Mouse (Mus musculus): ENCODE data around the gene Mad1l1. TPM values are rescaled to one million over a fixed set of nuclear protein-coding genes. Genes with fewer than 3 reads are reported as not detected.

Mad1l1 gene
- polyA plus RNA-seq, 1 experiment from 2014 or later = 24.8 TPM

- no peak overlapping the region for H3K4me2 ChIP-seq
- H3K27ac ChIP-seq = no peak overlapping the region
- no peak overlapping the region for H3K4me3 ChIP-seq (replicated peaks)
- DNase-seq (no peak), ATAC-seq (ENCODE audit: low read depth) (no peak)
- no peak overlapping the region for H3K9ac ChIP-seq
- H3K36me3 ChIP-seq = no peaks in the 10 kb centered on the region; the same call in 1 of the 2 replicates
- no peaks in the 10 kb centered on the region for H3K27me3 ChIP-seq
- no peaks in the 10 kb centered on the region for H3K9me3 ChIP-seq (replicated peaks)
- 88% methylated on average over 1 of the region's 1 CpGs for WGBS (ENCODE audit: insufficient replicate concordance)
- H3K4me1 ChIP-seq (replicated peaks) = peaks cover 39% of the 10 kb centered on the region
These were observed 301.7 kb downstream of the Mad1l1 start for GRCm38 (mm10) chr5:140019616-140020015.

GRCm38 (mm10) chr5:140018780-140019179 lies 302.6 kb downstream of the Mad1l1 start:
- Histone ChIP-seq H3K9ac (no peak overlapping the region), H3K4me3 (replicated peaks) (no peak overlapping the region), H3K9me3 (replicated peaks) (no peaks in the 10 kb centered on the region), H3K36me3 (no peaks in the 10 kb centered on the region; the same call in 1 of the 2 replicates), H3K27me3 (no peaks in the 10 kb centered on the region), H3K4me2 (no peak overlapping the region), H3K27ac (no peak overlapping the region), H3K4me1 (replicated peaks) (peaks cover 39% of the 10 kb centered on the region)
- 82% methylated on average over 7 of the region's 7 CpGs for WGBS (ENCODE audit: insufficient replicate concordance)
- ATAC-seq (ENCODE audit: low read depth) (no peak), DNase-seq (no peak)

- Histone ChIP-seq H3K36me3 (no peaks in the 10 kb centered on the region; the same call in 1 of the 2 replicates), H3K9me3 (replicated peaks) (no peaks in the 10 kb centered on the region), H3K4me2 (no peak overlapping the region), H3K4me1 (replicated peaks) (peaks cover 53% of the 10 kb centered on the region), H3K27ac (no peak overlapping the region), H3K9ac (no peak overlapping the region), H3K4me3 (replicated peaks) (no peak overlapping the region), H3K27me3 (no peaks in the 10 kb centered on the region)
- WGBS (ENCODE audit: insufficient replicate concordance) = 77% methylated on average over 1 of the region's 1 CpGs
- DNase-seq (no peak), ATAC-seq (ENCODE audit: low read depth) (no peak)
These were observed 304.5 kb downstream of the Mad1l1 start for GRCm38 (mm10) chr5:140016896-140017295.

DNA sequence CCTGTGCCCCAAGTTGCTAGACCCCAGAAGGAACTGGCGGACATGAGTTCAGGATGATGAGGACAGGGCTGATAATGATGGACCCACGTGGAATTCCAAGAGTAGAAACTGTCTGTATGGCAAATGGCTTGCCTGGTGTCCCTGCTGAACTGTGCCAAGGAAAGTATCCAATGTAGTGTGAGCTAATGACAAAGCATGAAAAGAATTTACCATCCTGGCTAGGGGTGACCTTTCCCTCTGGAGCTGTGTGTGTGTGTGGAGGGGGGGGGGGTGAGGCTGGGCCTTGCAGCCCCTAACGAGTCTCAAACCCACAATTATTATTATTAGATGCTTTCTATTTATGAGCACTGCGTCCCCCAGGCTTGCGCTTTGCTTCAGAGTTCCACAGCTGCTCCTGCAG lies 307.7 kb downstream of the Mad1l1 start:
- Histone ChIP-seq H3K4me3 (replicated peaks) (no peak overlapping the region), H3K27ac (peak overlapping the region; percentile 88), H3K36me3 (0 out of 2 replicates have a peak, but pooled peaks cover 5% of the 10 kb centered on the region), H3K4me1 (replicated peaks) (peaks cover 57% of the 10 kb centered on the region), H3K9me3 (replicated peaks) (no peaks in the 10 kb centered on the region), H3K9ac (peak overlapping the region; percentile 42; the same call in 1 of the 2 replicates), H3K27me3 (no peaks in the 10 kb centered on the region), H3K4me2 (no peak overlapping the region)
- 82% methylated on average over 5 of the region's 5 CpGs for WGBS (ENCODE audit: insufficient replicate concordance)
- ATAC-seq (ENCODE audit: low read depth) = no peak
- no peak for DNase-seq

GRCm38 (mm10) chr5:140012286-140012967 lies 308.9 kb downstream of the Mad1l1 start:
- Histone ChIP-seq H3K4me3 (replicated peaks) (no peak overlapping the region), H3K9me3 (replicated peaks) (no peaks in the 10 kb centered on the region), H3K4me1 (replicated peaks) (peaks cover 57% of the 10 kb centered on the region), H3K27me3 (no peaks in the 10 kb centered on the region), H3K27ac (peak overlapping the region; percentile 88), H3K9ac (peak overlapping the region; percentile 42; the same call in 1 of the 2 replicates), H3K36me3 (0 out of 2 replicates have a peak, but pooled peaks cover 13% of the 10 kb centered on the region), H3K4me2 (peak overlapping the region; percentile 43)
- ATAC-seq (ENCODE audit: low read depth) (peak; percentile 96), DNase-seq (peak; percentile 64)
- 45% methylated on average over 12 of the region's 12 CpGs for WGBS (ENCODE audit: insufficient replicate concordance)

- Histone ChIP-seq H3K4me3 (replicated peaks) (no peak overlapping the region), H3K4me1 (replicated peaks) (peaks cover 43% of the 10 kb centered on the region), H3K4me2 (no peak overlapping the region), H3K36me3 (0 out of 2 replicates have a peak, but pooled peaks cover 15% of the 10 kb centered on the region), H3K9me3 (replicated peaks) (no peaks in the 10 kb centered on the region), H3K27me3 (no peaks in the 10 kb centered on the region), H3K9ac (no peak overlapping the region), H3K27ac (no peak overlapping the region)
- ATAC-seq (ENCODE audit: low read depth) (no peak), DNase-seq (no peak)
- WGBS (ENCODE audit: insufficient replicate concordance) = 71% methylated on average over 3 of the region's 3 CpGs
These were observed 310.9 kb downstream of the Mad1l1 start for GRCm38 (mm10) chr5:140010405-140010804.

DNA sequence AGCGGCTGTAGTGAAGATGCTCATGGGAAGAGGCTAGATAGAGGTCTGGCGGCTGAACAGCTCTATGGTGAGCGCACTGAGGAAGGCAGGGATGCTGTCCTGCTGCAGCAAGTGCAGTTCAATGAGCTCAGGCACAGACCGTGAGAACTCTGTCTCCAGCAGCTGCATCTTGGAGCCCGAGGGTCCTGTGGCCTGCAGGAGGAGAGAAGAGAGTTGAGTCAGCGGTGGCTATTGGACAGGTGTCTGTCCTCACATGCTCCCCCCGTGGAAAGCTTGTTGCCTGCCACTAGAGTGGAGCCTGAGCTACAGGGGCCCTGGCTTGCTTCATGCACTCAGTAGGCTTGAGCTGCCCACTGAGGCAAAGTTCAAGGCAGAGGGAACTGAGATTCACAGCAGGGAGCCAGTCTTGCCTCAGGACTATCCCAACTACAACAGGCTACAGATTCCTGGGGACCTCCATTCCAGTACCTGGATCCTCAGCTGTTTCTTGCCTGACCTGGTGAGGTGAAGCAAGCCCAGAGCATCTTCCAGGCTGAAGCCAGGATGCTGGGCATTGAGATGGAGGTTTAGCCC lies 312.2 kb downstream of the Mad1l1 start:
- Histone ChIP-seq H3K4me3 (replicated peaks) (no peak overlapping the region), H3K27me3 (no peaks in the 10 kb centered on the region), H3K4me2 (no peak overlapping the region), H3K27ac (no peak overlapping the region; the same call in 1 of the 2 replicates), H3K36me3 (0 out of 2 replicates have a peak, but pooled peaks cover 15% of the 10 kb centered on the region), H3K9ac (no peak overlapping the region), H3K9me3 (replicated peaks) (no peaks in the 10 kb centered on the region), H3K4me1 (replicated peaks) (peaks cover 31% of the 10 kb centered on the region)
- no peak for ATAC-seq (ENCODE audit: low read depth)
- WGBS (ENCODE audit: insufficient replicate concordance) = 82% methylated on average over 7 of the region's 7 CpGs
- no peak for DNase-seq

DNA sequence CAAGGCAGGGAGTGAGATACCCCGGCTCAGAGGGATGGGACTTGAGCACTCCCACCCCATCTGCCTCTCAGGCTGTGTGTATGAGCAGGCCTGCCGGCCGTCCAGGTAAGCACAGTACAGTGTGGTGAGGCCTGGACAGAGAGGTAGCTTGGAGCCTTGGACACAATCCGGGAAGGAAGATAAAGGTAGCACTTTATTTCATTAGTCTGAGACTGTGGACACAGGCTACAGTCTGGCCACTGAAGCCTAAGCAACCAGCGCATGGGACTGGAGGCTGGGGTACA lies 312.9 kb downstream of the Mad1l1 start:
- no peak for DNase-seq
- 79% methylated on average over 5 of the region's 5 CpGs for WGBS (ENCODE audit: insufficient replicate concordance)
- Histone ChIP-seq H3K4me1 (replicated peaks) (peaks cover 24% of the 10 kb centered on the region), H3K4me3 (replicated peaks) (no peak overlapping the region), H3K36me3 (0 out of 2 replicates have a peak, but pooled peaks cover 15% of the 10 kb centered on the region), H3K4me2 (no peak overlapping the region), H3K9ac (no peak overlapping the region), H3K9me3 (replicated peaks) (no peaks in the 10 kb centered on the region), H3K27me3 (no peaks in the 10 kb centered on the region), H3K27ac (no peak overlapping the region)
- ATAC-seq (ENCODE audit: low read depth) = no peak

DNA sequence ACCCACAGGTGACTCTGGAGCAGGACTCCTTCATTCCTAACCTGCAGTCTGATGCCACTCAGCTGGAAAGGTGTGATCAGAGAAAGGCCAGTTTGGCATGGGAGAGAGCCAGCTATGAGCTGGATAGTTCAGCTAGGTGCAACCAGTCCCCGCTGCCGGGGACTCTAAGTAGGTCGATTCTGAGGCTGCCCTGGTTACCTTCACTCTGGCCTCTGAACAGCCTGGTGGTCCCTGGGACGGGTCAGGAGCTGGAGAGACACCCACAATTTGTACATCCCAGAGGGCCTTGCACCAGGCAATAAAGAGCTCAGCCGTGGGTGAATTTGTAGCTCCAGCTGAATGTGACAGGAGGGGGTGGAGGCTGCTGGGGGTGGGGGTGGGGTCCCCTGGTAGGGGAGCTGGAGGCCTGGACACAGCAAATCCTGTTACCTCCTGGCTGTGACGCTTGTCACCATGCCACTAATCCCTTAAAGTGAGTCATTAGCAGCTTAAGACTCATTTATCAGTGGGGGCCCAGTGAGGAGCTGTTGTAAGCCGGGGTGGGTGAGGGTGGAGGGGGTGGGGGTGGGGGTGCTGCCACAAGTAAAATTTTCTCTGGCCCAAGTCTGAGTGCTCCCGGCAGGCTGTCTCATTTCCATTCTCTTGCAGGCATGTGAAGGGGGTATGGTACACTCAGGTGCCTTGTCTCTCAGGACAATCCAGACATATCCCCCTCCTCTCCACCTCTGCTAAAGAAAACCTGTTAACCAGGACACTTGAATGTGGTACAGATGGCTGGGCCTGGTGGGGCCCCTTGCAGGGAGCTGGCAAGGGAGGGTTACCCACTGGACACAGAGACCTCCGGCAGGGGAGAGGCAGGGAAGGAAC lies 313.5 kb downstream of the Mad1l1 start:
- H3K27ac ChIP-seq = no peak overlapping the region
- no peak for DNase-seq
- H3K9me3 ChIP-seq (replicated peaks) = no peaks in the 10 kb centered on the region
- no peak overlapping the region for H3K4me2 ChIP-seq
- H3K9ac ChIP-seq = no peak overlapping the region
- 66% methylated on average over 9 of the region's 9 CpGs for WGBS (ENCODE audit: insufficient replicate concordance)
- ATAC-seq (ENCODE audit: low read depth) = no peak
- H3K4me1 ChIP-seq (replicated peaks) = peaks cover 18% of the 10 kb centered on the region
- 0 out of 2 replicates have a peak, but pooled peaks cover 15% of the 10 kb centered on the region for H3K36me3 ChIP-seq
- no peaks in the 10 kb centered on the region for H3K27me3 ChIP-seq
- no peak overlapping the region for H3K4me3 ChIP-seq (replicated peaks)

DNA sequence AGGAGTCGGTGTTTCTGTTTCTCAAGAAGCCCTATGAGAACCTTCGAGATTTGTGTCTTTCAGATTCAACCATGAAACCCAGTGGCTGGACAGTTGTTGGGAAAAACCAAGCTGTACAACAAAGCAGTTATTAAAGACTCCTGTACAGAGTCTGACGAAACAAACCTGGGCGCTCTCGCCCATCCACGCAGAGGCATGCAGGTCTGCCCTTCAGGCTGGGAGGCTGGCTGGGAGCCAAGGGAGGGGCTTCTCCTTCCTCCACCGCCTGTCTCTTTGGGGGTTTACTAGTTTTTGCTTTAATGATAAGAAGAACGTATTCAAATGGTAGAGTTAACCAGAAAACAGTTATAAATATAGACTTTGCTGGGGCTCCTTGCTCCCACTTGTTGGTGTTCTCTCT lies 314.5 kb downstream of the Mad1l1 start:
- peaks cover 9% of the 10 kb centered on the region; the same call in 1 of the 2 replicates for H3K4me1 ChIP-seq (replicated peaks)
- DNase-seq (no peak), ATAC-seq (ENCODE audit: low read depth) (no peak)
- no peak overlapping the region for H3K4me3 ChIP-seq (replicated peaks)
- H3K27me3 ChIP-seq = no peaks in the 10 kb centered on the region
- 0 out of 2 replicates have a peak, but pooled peaks cover 15% of the 10 kb centered on the region for H3K36me3 ChIP-seq
- H3K4me2 ChIP-seq = no peak overlapping the region
- no peak overlapping the region for H3K9ac ChIP-seq
- WGBS (ENCODE audit: insufficient replicate concordance) = 76% methylated on average over 8 of the region's 8 CpGs
- no peak overlapping the region for H3K27ac ChIP-seq
- no peaks in the 10 kb centered on the region for H3K9me3 ChIP-seq (replicated peaks)

DNA sequence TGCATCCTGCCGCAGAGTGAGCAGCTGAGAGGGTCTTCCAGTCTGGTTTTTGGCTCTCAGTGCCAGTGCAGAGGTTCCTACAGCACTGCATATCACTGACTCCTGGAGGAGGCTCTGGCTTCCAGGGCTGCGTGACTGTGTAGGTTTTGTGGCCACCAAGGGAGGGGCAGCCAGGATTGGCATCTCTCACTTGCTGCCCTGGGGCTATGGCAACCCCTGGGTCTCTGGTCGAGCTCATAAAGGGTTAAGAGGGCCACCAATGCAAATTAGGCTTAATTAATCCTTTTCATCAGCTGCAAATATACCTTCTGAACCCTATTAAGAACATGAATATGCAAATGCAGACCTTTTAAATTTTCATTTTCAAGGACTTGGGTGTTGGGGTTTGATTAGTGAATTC lies 318.8 kb downstream of the Mad1l1 start:
- no peaks in the 10 kb centered on the region for H3K9me3 ChIP-seq (replicated peaks)
- no peaks in the 10 kb centered on the region for H3K27me3 ChIP-seq
- WGBS (ENCODE audit: insufficient replicate concordance) = 48% methylated on average over 3 of the region's 3 CpGs

More for the DNA sequence above, 318.8 kb downstream of the Mad1l1 start:
- ATAC-seq (ENCODE audit: low read depth) = no peak
- no peak overlapping the region for H3K27ac ChIP-seq
- H3K36me3 ChIP-seq = 0 out of 2 replicates have a peak, but pooled peaks cover 3% of the 10 kb centered on the region
- no peak overlapping the region for H3K4me2 ChIP-seq
- no peak overlapping the region for H3K9ac ChIP-seq
- no peaks in the 10 kb centered on the region for H3K4me1 ChIP-seq (replicated peaks)
- no peak for DNase-seq
- H3K4me3 ChIP-seq (replicated peaks) = no peak overlapping the region
